Mouse (Mus musculus): Measurements from ENCODE around the gene Tssk4. TPM values are rescaled to one million over a fixed set of nuclear protein-coding genes. Genes with fewer than 3 reads are reported as not detected.
A peak's percentile ranks its signal among the peaks of the same experiment; 100 is the strongest.

Tssk4 gene
- polyA plus RNA-seq, 1 experiment from 2014 or later, result 1.0 TPM

DNA sequence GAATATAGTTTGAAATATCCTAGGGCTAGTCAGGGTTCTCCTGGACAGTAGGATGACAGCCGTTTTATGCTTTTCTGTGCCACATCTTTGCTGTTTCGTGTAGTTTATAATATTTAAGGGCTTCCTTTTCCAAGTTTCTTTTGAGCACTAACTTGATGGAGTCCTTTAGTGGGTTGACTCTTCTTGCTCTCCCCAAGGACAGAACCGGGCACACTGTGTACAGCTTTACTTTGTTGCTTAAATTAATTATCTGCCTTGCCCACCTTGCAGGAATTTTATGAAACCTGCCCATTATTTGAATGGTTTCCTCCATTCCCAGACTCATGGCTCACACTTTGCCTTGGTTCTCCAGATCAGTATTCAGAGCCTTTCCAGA, 32.1 kb downstream of the Tssk4 start:
- ATAC-seq (ENCODE audit: insufficient number of reproducible peaks, low FRiP score, low TSS enrichment, low read depth), result peak; percentile 12; the same call in 1 of the 2 replicates
- Histone ChIP-seq H3K9ac (peak overlapping the region; percentile 60; the same call in 1 of the 2 replicates), H3K27ac (peak overlapping the region; percentile 91), H3K27me3 (no peaks in the 10 kb centered on the region), H3K4me1 (peaks cover 10% of the 10 kb centered on the region; the same call in 1 of the 2 replicates), H3K4me2 (peak overlapping the region; percentile 82), H3K36me3 (peaks cover 35% of the 10 kb centered on the region), H3K4me3 (peak overlapping the region; percentile 71), H3K9me3 (no peaks in the 10 kb centered on the region)
- 13% methylated on average over 3 of the region's 3 CpGs for WGBS

DNA sequence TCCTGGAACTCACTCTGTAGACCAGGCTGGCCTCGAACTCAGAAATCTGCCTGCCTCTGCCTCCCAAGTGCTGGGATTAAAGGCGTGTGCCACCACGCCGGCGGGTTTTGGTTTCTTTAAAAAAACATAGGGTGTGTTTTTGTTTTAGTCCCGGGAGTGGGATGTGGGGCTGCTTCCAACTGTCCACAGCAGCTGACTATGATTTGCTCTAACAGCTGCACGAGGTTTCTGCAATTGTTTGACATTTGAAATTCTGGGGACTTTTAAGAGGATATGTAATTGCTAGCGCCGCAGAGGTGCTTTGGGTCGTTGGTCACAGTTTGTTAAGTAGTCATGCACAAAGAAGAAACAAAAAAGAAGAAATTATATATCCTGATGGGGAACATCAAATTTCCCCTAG, 39.4 kb downstream of the Tssk4 start:
- Histone ChIP-seq H3K4me3 (no peak overlapping the region), H3K4me1 (no peaks in the 10 kb centered on the region), H3K4me2 (no peak overlapping the region), H3K9me3 (no peaks in the 10 kb centered on the region), H3K36me3 (no peaks in the 10 kb centered on the region), H3K9ac (no peak overlapping the region), H3K27me3 (no peaks in the 10 kb centered on the region), H3K27ac (no peak overlapping the region)
- WGBS, result 73% methylated on average over 10 of the region's 10 CpGs
- no peak for ATAC-seq (ENCODE audit: insufficient number of reproducible peaks, low FRiP score, low TSS enrichment, low read depth)

DNA sequence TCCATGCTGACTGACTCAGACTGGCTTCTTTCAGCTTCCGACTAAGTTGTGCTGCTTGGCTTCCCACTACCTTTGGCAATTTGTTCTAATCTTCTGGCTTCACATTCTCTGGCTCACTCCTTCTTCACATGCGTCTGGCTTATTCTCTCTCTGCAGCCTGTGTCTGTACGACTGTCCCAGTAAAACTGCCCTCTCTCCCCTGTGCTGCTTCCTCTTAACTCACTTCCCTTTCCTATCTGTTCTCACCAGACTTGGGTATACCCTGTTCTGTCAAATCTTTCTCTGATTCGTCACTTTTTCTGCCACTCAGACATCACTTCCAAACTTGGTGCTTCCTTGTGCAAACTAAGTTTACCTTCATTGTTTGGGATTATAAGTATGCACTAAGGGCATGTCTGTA, 47.2 kb downstream of the Tssk4 start:
- 74% methylated on average over 4 of the region's 4 CpGs for WGBS
- ATAC-seq (ENCODE audit: insufficient number of reproducible peaks, low FRiP score, low TSS enrichment, low read depth), result no peak
- Histone ChIP-seq H3K27me3 (no peaks in the 10 kb centered on the region), H3K4me3 (no peak overlapping the region), H3K9ac (no peak overlapping the region), H3K27ac (no peak overlapping the region), H3K4me2 (no peak overlapping the region), H3K4me1 (no peaks in the 10 kb centered on the region), H3K36me3 (no peaks in the 10 kb centered on the region), H3K9me3 (no peaks in the 10 kb centered on the region)

DNA sequence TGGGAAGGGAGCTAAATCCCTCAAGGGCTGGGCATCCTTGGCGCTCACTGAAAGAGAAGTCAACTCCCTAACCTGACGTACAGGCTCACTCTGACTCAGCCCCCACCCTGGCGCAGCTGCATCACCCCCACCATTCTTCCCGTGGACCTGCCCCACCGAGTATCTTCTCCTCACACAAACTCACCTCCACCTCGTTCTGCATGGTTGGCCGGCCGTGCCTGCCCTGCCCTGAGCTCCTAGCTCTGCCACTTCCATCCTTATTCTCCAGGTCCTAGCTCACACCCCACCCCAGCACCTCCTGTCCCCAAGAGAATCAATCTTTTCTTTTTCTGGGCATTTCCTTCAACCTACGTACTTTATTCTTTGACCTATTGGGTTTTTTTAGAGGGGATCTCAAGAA, 51.1 kb downstream of the Tssk4 start:
- H3K9ac ChIP-seq, result no peak overlapping the region
- H3K27ac ChIP-seq, result no peak overlapping the region
- 64% methylated on average over 9 of the region's 9 CpGs for WGBS
- no peaks in the 10 kb centered on the region for H3K9me3 ChIP-seq
- no peaks in the 10 kb centered on the region for H3K36me3 ChIP-seq
- H3K4me2 ChIP-seq, result no peak overlapping the region
- peaks cover 10% of the 10 kb centered on the region for H3K4me1 ChIP-seq
- H3K27me3 ChIP-seq, result no peaks in the 10 kb centered on the region
- no peak overlapping the region for H3K4me3 ChIP-seq
- ATAC-seq (ENCODE audit: insufficient number of reproducible peaks, low FRiP score, low TSS enrichment, low read depth), result no peak

Other genes starting within 250 kb of the Tssk4 start
- gene Dhrs4, start 171.4 kb upstream of the Tssk4 start, polyA plus RNA-seq (2015; fragmentation: Nextera tagmentation; extraction: Ambion mirVana), result 70.3 and 76.2 TPM in 2 replicates
- 2.1 and 2.4 TPM in 2 replicates for gene Carmil3, start 159.5 kb upstream of the Tssk4 start, polyA plus RNA-seq (2015; fragmentation: Nextera tagmentation; extraction: Ambion mirVana)
- 0.36 and 0.54 TPM in 2 replicates for gene Cpne6, start 139.7 kb upstream of the Tssk4 start, polyA plus RNA-seq (2015; fragmentation: Nextera tagmentation; extraction: Ambion mirVana)
- not detected in 2 replicates for gene Nrl, start 125.2 kb upstream of the Tssk4 start, polyA plus RNA-seq (2015; fragmentation: Nextera tagmentation; extraction: Ambion mirVana)
- 32.4 and 34.3 TPM in 2 replicates for gene Pck2, start 109.9 kb upstream of the Tssk4 start, polyA plus RNA-seq (2015; fragmentation: Nextera tagmentation; extraction: Ambion mirVana)
- gene Dcaf11, start 90.2 kb upstream of the Tssk4 start, polyA plus RNA-seq (2015; fragmentation: Nextera tagmentation; extraction: Ambion mirVana), result 50.0 and 50.1 TPM in 2 replicates
- gene A730061H03Rik, start 89.8 kb upstream of the Tssk4 start, polyA plus RNA-seq (2015; fragmentation: Nextera tagmentation; extraction: Ambion mirVana), result 1.3 and 1.4 TPM in 2 replicates
- 17.3 and 44.6 TPM in 2 replicates for gene Fitm1, start 74.6 kb upstream of the Tssk4 start, polyA plus RNA-seq (2015; fragmentation: Nextera tagmentation; extraction: Ambion mirVana)
- gene Psme1, start 72.1 kb upstream of the Tssk4 start, polyA plus RNA-seq (2015; fragmentation: Nextera tagmentation; extraction: Ambion mirVana), result 141 and 148 TPM in 2 replicates
- gene Emc9, start 64.9 kb upstream of the Tssk4 start, polyA plus RNA-seq (2015; fragmentation: Nextera tagmentation; extraction: Ambion mirVana), result 12.6 and 16.2 TPM in 2 replicates
- gene Psme2, start 59.1 kb upstream of the Tssk4 start, polyA plus RNA-seq (2015; fragmentation: Nextera tagmentation; extraction: Ambion mirVana), result 239 and 241 TPM in 2 replicates
- 20.0 and 20.6 TPM in 2 replicates for gene Rnf31, start 58.5 kb upstream of the Tssk4 start, polyA plus RNA-seq (2015; fragmentation: Nextera tagmentation; extraction: Ambion mirVana)
- gene Irf9, start 46.6 kb upstream of the Tssk4 start, polyA plus RNA-seq (2015; fragmentation: Nextera tagmentation; extraction: Ambion mirVana), result 13.2 and 13.7 TPM in 2 replicates
- gene Rec8, start 32.1 kb upstream of the Tssk4 start, polyA plus RNA-seq (2015; fragmentation: Nextera tagmentation; extraction: Ambion mirVana), result 3.3 TPM in 2 replicates
- gene Ipo4, start 14.2 kb upstream of the Tssk4 start, polyA plus RNA-seq (2015; fragmentation: Nextera tagmentation; extraction: Ambion mirVana), result 107 and 125 TPM in 2 replicates
- gene Gm49378, start 12.3 kb upstream of the Tssk4 start, polyA plus RNA-seq (2015; fragmentation: Nextera tagmentation; extraction: Ambion mirVana), result 1.5 and 1.6 TPM in 2 replicates
- gene Tm9sf1, start 6.4 kb upstream of the Tssk4 start, polyA plus RNA-seq (2015; fragmentation: Nextera tagmentation; extraction: Ambion mirVana), result 115 and 124 TPM in 2 replicates
- gene Mdp1, start 10.3 kb downstream of the Tssk4 start, polyA plus RNA-seq (2015; fragmentation: Nextera tagmentation; extraction: Ambion mirVana), result 56.0 and 58.7 TPM in 2 replicates
- gene Gmpr2, start 21.8 kb downstream of the Tssk4 start, polyA plus RNA-seq (2015; fragmentation: Nextera tagmentation; extraction: Ambion mirVana), result 61.0 and 61.1 TPM in 2 replicates
- gene Nedd8, start 21.9 kb downstream of the Tssk4 start, polyA plus RNA-seq (2015; fragmentation: Nextera tagmentation; extraction: Ambion mirVana), result 536 and 558 TPM in 2 replicates
- 31.5 and 33.3 TPM in 2 replicates for gene Tinf2, start 31.6 kb downstream of the Tssk4 start, polyA plus RNA-seq (2015; fragmentation: Nextera tagmentation; extraction: Ambion mirVana)
- gene Tgm1, start 63.7 kb downstream of the Tssk4 start, polyA plus RNA-seq (2015; fragmentation: Nextera tagmentation; extraction: Ambion mirVana), result 47.8 and 48.0 TPM in 2 replicates
- 29.4 and 31.3 TPM in 2 replicates for gene Rabggta, start 72.1 kb downstream of the Tssk4 start, polyA plus RNA-seq (2015; fragmentation: Nextera tagmentation; extraction: Ambion mirVana)
- gene Dhrs1, start 95.5 kb downstream of the Tssk4 start, polyA plus RNA-seq (2015; fragmentation: Nextera tagmentation; extraction: Ambion mirVana), result 83.3 and 93.4 TPM in 2 replicates
- 27.9 and 31.9 TPM in 2 replicates for gene Nop9, start 95.5 kb downstream of the Tssk4 start, polyA plus RNA-seq (2015; fragmentation: Nextera tagmentation; extraction: Ambion mirVana)
- gene Cideb, start 108.3 kb downstream of the Tssk4 start, polyA plus RNA-seq (2015; fragmentation: Nextera tagmentation; extraction: Ambion mirVana), result 0.58 and 0.74 TPM in 2 replicates
- 0.83 and 1.3 TPM in 2 replicates for gene Ltb4r2, start 111.2 kb downstream of the Tssk4 start, polyA plus RNA-seq (2015; fragmentation: Nextera tagmentation; extraction: Ambion mirVana)
- 1.2 and 1.4 TPM in 2 replicates for gene Ltb4r1, start 115.8 kb downstream of the Tssk4 start, polyA plus RNA-seq (2015; fragmentation: Nextera tagmentation; extraction: Ambion mirVana)
- gene Adcy4, start 133.9 kb downstream of the Tssk4 start, polyA plus RNA-seq (2015; fragmentation: Nextera tagmentation; extraction: Ambion mirVana), result 16.8 and 21.3 TPM in 2 replicates
- gene Ripk3, start 138.7 kb downstream of the Tssk4 start, polyA plus RNA-seq (2015; fragmentation: Nextera tagmentation; extraction: Ambion mirVana), result 35.0 and 37.6 TPM in 2 replicates
- 89.3 and 95.9 TPM in 2 replicates for gene Nfatc4, start 173.0 kb downstream of the Tssk4 start, polyA plus RNA-seq (2015; fragmentation: Nextera tagmentation; extraction: Ambion mirVana)
- gene Nynrin, start 203.8 kb downstream of the Tssk4 start, polyA plus RNA-seq (2015; fragmentation: Nextera tagmentation; extraction: Ambion mirVana), result 21.6 and 25.5 TPM in 2 replicates
- 0.24 and 0.46 TPM in 2 replicates for gene Cbln3, start 234.2 kb downstream of the Tssk4 start, polyA plus RNA-seq (2015; fragmentation: Nextera tagmentation; extraction: Ambion mirVana)
- 18.6 and 20.5 TPM in 2 replicates for gene Khnyn, start 234.8 kb downstream of the Tssk4 start, polyA plus RNA-seq (2015; fragmentation: Nextera tagmentation; extraction: Ambion mirVana)